Mouse (Mus musculus) left cerebral cortex, postnatal 10 days (tissue): ENCODE results near the gene Siae. TPM values are rescaled to one million over a fixed set of nuclear protein-coding genes. Genes with fewer than 3 reads are reported as not detected.

ENCODE experiments used
- DNase-seq, 2 experiments: peaks; one replicate each; pipeline ENCODE4 v3.0.0; 2021 to 2022; ENCODE audit warnings: low spot score in 2 of 2, mixed read lengths in 1 of 2; ENCODE audit errors: extremely low spot score in 1 of 2
- intact Hi-C: fragments of 180-260 bp; cut with DNase I; formaldehyde crosslinking; loops from one replicate; pipeline ENCODE4 v1.15.1; 2025
- total RNA-seq, 2 experiments: library from RNA; stranded (reverse); gene quantifications; 2 replicates each; pipeline ENCODE4 v1.2.3; 2021

Gene Siae
- total RNA-seq, 2 experiments from 2014 or later: 13.6 to 16.3 TPM

DNA sequence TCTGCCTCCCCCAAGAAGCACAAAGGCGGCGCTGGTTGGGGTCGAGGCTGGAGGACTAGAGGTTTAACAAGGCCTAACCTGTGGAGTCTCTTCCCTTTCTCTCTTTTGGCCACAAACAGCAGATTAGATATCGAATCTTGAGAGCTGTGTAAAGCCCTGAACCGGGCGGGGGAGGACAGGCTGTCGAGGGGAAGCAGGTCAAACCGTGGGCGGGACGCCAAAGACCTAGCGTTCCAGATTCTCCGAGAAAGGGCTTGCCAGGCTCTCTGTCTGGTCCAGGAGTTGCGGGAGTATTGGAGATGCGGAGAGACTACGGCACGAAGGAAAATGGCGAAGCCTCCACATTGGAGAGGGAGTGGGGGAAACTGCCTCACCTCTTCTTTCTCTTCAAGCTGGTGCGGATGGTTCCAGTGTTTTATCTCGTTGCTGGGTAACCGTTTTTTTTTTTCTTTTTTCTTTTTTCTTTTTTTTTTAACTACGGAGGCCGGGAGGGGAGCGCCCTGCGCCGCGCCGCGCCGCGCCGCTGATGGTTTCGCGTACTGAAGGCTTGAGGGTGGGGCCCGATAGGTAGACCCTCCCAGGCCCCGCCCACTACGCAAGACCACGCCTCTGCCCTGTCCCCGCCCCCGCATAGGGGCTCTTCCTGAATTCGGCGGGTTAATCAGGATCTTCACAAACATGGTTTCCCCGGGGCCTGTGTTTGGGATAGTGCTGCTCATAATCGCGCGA lies 57.8 kb downstream of the Siae start, which contains the start of gene Spa17:
Gene Spa17 (minus strand): TSS at position 541 of the 729 bp plus-strand sequence.
- peak; percentile 82 to 92 for DNase-seq
- intact Hi-C loops: loop anchor here (2.0 to 10.0 kb wide), 3 partner anchors 46 to 179 kb away; partner anchors contain the start of gene Robo3

DNA sequence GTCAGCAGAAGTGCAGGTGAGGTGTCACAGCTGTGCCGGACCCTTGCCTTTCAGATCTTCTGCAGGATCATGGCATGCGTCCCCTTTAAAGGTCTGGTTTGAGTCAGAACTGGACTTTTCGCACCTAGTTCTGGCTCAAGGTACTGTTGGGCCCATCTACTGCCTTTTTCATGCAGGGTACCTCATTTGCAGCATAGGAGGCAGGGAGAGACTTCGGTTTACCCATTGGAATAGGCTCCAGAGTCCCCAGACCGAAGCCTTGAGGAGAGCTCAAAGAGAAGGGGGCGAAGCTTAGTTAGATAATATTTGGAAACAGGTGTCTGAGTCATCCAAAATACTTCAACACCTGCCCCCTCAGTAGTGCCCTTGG lies 58.4 kb downstream of the Siae start:
- intact Hi-C loops: loop anchor here (2.0 to 10.0 kb wide), 3 partner anchors 47 to 179 kb away; partner anchors contain the start of gene Robo3
- DNase-seq: no peak

DNA sequence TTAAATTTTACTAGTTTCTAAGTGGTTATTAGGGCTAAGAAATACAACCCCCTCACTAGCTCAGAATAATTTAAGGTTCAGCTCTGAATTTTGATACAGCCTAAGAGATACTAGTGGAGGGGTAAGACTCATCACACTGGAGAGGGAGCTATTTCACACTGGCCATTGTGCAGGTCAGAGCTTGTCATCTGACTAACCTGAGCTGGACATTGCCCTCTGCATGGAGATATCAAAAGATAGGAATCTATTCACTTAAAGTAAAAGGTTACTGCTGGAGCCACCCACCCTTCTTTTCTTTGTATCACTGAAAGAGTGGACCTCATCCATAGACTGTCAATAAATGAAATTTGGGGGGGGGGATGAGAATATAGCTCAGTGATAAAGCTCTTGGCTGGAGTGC lies 58.8 kb downstream of the Siae start:
- DNase-seq: no peak

DNA sequence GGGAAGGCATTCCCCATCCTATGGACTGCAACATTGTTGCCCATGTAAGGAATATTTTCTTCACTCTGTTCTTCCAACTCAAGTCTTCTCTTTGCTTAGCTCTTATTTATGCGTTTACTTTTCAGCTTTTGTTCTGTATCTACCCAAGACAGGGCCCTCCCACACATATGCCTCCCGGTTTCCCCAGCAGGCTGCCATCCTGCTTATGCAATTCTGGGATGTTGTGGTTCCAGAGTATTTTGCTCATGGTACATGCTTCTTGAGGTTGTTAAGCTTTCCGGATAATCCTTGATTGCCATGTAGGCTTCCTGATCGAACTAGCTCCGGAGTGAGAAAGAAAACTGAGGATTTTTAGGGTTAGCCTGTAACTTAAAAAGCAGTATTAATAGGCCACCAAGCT lies 59.7 kb downstream of the Siae start:
- no peak for DNase-seq
- intact Hi-C loops: loop anchor here (10.0 kb wide), 1 partner anchor 180 kb away; the partner anchor contains the start of gene Robo3

More for the DNA sequence above, 58.8 kb downstream of the Siae start:
- intact Hi-C loops: loop anchor here (5.0 to 10.0 kb wide), 2 partner anchors 47 to 180 kb away; partner anchors contain the start of gene Robo3

DNA sequence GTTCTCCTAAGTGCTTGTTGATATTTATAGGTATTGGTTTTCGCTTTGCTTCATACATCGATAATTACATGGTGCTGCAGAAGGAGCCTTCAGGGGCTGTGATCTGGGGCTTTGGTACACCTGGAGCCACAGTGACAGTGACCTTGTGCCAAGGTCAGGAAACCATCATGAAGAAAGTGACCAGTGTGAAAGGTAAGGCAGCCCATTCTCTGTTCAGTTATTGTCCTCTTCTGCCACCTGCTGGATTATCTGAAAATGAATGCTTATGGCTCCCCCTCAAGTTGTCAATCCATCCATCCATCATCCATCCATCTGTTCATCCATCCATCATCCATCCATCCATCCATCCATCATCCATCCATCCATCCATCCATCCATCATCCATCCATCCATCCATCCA lies 61.3 kb downstream of the Siae start:
- intact Hi-C loops: loop anchor here (2.0 to 10.0 kb wide), 2 partner anchors 160 to 182 kb away; partner anchors contain the start of gene Robo3
- no peak for DNase-seq

DNA sequence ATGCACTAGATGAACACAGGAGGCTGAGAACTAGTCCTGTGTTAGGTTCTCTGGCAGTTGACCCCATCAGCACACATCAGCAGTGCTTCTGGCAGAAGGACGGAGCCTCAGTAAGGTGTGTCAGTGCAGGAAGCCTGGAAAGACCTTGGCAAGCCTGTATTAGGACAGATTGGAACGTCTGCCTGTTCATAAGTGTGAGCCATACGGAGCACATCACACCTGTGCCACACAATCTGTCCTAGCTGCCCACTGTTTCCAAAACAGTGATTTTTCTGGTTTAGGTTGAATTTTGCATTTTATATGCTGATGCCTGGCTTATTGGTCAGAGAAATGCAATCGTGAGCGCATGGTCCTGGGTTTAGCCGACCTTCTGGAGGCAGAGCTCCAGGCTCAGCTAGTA lies 65.8 kb downstream of the Siae start:
- intact Hi-C loops: loop anchor here (10.0 kb wide), 1 partner anchor 314 kb away; no protein-coding TSS in a partner anchor
- no peak for DNase-seq

DNA sequence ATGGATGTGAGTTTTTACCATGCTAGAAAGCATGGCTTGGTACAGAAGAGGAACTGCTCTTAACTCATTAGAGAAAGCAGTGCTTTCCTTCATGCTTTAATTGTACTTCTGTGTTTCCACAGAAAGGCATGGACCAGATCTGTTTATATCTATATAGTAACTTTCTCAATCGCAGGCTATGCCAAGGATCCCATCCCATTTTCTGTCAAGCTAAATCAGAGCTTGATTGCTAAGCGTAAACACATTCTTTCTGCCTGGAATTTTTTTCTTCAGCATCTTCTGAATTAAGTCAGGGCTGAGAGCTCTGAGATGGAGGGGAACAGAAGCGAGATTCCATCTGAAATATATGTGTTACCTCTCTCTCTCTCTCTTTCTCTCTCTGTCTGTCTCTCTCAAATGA lies 68.5 kb downstream of the Siae start:
- no peak for DNase-seq
- intact Hi-C loops: loop anchor here (10.0 kb wide), 1 partner anchor 311 kb away; no protein-coding TSS in a partner anchor

DNA sequence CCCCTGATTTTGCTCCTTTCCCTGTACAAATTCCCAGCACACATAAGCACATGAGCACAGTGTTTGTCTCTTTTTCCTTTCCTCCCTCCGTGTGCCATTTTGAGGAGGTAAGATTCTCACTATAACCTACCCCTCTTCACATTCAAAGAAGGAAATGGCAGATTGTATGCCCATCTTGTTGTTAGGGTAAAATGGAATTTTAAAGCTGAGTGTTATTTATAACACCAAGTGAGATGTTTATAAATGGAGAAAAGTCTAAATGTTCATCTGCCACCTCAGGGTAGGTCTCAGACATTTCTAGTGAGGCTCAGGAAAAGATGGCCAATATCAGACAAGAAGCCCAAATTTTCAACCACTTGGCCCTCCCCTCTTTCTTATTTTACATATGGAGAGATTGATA lies 69.0 kb downstream of the Siae start:
- intact Hi-C loops: loop anchor here (10.0 kb wide), 1 partner anchor 310 kb away; no protein-coding TSS in a partner anchor
- DNase-seq: no peak

DNA sequence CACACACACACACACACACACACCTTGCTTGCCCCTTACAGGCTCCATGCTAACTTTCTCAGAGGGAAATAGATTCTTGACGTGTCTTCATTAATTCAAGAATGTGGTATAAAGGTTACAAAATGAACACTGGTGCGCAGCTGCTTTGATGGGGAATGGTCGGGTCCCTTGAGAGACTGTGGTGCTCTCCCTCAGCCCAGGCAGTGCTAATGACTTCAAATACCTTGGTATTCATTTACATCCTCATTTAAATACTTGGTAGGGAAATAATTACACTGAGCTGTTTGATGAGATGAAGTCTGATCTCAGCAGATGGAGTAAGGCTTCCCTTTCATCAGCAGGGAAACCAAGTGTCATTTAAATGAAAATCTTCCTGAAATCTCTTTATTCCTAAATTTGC lies 69.6 kb downstream of the Siae start:
- DNase-seq: no peak
- intact Hi-C loops: loop anchor here (10.0 kb wide), 1 partner anchor 310 kb away; no protein-coding TSS in a partner anchor

DNA sequence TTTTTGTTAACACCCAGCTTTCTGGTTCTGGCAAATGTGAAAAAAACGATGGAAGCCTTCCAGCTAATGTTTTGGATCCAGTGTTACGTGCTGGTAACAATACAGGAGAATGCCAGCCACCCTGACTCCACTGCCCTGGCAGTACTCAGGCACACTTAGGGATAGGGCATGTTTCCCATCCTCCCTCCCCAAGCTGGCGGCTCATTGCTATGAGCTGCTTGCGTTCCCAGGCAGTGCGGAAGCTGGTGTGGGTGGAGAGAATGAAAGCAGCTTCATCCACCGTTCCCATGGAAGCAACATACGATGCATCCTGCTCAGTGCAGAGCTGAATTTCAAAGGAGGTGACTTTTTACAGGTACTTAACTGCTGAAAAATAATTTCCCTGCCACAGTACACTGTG lies 70.1 kb downstream of the Siae start:
- intact Hi-C loops: loop anchor here (10.0 kb wide), 1 partner anchor 309 kb away; no protein-coding TSS in a partner anchor
- DNase-seq: peak; percentile 74 to 85

DNA sequence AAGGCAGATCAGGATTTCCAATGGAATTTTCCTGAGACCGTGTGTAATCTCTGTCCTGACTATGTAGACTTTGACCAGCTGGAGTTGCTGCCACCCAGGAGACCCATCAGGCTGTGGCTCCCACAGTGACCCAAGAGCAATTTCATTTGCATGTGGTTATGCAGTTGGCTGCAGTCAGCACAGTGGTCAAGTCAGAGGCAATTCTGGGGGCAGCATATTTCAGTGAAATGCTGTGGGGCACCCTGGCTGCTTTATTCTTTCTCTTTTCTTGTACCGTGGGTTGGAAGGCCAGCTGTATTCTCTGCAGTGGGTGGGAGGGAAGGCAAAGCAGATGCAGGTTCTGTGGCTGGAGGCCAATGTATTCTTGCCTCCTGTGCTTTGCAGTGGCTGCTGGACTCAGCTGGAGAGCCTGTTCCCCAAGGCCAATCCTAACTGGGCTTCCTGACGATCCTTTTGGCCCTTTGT lies 70.6 kb downstream of the Siae start:
- DNase-seq: peak in 1 of 2 experiments; percentile 70
- intact Hi-C loops: loop anchor here (10.0 kb wide), 1 partner anchor 309 kb away; no protein-coding TSS in a partner anchor

DNA sequence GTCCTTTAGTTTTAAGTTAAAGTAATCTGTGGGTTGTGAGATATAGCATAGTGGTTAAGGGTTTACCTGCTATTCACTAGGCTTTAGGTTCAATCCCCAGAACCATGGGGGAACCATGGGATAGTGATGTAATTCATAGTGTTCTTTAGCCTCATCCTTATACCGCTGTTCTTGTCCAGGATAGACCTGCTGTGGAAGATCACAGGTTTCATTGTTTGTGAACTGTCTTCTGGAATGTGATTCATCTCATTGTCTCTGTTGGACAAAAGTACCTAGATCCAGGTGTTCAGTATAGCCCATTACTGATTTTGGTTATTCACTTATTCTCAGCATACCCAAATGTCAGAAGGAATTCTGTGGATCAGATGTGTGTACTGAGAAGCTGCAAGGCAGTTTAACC lies 71.8 kb downstream of the Siae start:
- intact Hi-C loops: loop anchor here (10.0 kb wide), 1 partner anchor 308 kb away; no protein-coding TSS in a partner anchor
- no peak for DNase-seq

DNA sequence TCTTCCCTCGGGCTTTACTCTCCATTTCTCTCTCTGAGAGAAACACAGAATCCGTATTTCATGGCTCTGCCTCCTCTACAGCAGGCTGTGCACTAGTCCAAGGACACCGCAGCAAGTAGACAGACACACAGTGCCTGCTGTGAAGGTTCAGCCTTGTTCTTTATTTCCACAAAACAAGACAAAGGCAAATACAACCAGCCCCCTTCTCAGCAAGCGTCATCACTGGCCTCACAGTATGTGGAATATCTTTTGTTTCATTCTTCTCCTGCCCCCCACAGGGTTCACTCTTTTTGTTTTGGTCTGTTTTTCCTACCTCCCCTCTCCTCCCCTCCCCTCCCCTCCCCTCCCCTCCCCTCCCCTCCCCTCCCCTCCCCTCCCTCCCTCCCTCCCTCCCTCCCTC lies 73.1 kb downstream of the Siae start:
- intact Hi-C loops: loop anchor here (10.0 kb wide), 1 partner anchor 306 kb away; no protein-coding TSS in a partner anchor
- no peak for DNase-seq

DNA sequence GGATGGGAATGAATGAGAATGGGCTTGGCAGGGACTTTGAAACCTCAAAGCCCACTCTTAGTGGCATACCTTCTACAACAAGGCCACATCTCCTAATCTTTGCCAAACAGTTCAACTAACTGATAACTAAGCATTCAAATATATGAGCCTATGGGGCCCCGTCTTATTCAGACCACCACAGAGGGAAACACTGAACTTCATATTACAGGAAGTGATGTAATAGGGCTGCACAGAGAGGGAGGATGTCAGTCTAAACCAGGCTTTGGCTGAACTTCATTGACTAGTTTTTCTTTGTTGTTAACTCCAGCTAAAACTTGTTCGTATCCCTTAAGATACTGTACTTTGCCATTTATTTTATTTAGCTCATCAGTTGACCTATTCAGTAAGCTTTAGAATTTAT lies 74.4 kb downstream of the Siae start:
- DNase-seq: no peak
- intact Hi-C loops: loop anchor here (10.0 kb wide), 1 partner anchor 305 kb away; no protein-coding TSS in a partner anchor

DNA sequence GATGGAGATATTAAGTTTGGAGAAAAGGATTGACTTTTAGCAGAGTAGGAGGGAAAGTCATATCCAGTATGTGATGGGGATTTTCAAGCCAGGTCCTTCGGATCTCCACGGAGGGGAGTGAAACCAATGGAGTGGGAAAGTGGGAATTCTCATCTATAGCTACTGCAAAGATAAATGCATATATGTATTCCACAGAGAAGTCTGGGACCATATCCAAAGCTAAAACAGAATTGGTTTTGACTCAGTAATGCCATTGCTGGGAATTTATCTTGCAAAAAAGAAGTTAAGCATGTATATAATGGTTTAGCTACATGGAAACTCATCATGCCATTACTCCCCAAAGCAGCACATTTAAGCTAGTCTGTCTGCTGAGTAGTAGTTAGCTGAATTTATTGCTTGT lies 76.8 kb downstream of the Siae start:
- intact Hi-C loops: no loop called here

DNA sequence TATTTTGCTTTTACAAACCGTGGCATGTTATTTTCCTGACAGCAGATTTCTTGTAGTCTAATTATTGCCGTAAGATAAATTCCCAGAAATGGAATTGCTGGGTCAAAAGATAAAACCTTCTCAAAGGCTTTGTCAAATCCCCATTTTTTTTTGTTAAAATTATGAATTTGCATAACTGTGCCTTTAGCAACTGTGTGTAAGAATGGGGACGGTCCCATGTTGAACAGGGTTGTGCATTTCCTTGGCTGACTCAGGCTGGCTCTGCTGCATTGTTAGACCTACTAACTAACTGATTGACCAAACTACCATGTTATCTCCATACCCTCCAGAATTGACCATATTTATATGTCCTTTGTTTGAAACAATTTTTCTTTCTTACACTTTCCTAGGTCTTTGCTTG lies 78.8 kb downstream of the Siae start:
- no peak for DNase-seq
- intact Hi-C loops: no loop called here

More for the DNA sequence above, 76.8 kb downstream of the Siae start:
- no peak for DNase-seq

DNA sequence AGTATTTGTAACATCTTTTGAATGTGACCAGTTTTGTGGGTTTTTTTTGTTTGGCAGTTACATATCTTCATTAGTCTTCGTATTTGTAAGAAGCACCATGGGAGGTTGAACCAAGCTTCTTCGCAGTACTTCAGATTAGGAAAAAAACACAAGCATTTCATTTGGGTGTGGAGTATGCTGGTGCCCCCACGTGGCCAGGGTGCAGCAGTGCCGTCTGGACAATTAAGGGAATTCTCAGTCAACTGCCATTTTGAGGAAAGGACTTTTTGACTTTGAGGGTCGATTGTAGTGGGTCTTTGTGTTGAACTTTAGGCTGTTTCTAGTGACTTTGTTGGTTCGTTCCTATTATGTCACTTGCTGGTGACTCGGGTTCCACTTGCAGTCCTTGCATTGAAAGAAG lies 80.8 kb downstream of the Siae start:
- DNase-seq: peak in 1 of 2 experiments; percentile 68
- intact Hi-C loops: no loop called here

DNA sequence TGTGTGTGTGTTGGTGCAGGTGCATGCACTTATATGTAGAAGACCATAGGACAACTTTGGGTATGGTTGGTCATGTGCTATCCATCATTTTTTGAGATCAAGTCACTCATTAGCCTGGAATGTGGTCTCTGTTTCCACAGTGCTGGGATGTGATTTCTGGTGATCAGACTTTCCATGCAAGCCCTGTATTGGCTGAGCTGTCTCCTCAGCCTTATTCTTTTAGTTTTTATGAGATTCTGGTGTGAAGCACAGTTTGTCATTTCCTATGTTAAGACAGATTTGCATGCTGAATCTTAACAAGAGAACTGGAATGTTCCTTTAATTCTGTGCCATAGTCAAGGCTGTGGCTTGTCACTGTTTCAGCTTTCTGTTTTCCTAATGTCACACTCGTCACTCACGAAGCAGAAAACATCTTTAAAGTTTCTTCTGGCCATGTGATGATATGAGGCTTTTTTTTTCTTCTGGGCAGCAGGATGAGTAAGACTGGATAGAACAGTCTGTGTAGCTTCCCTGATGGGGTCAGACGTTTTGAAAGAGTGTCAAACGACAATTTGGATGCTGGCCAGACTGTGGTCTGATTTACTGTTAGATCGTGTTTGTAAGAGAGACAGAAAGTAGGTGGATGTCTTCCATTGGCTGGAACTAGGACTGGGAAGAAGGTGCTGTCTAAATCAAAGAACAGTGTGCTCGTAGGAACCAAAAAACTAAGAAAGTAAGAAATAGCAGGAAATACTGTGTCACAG lies 81.5 kb downstream of the Siae start:
- intact Hi-C loops: no loop called here
- no peak for DNase-seq

DNA sequence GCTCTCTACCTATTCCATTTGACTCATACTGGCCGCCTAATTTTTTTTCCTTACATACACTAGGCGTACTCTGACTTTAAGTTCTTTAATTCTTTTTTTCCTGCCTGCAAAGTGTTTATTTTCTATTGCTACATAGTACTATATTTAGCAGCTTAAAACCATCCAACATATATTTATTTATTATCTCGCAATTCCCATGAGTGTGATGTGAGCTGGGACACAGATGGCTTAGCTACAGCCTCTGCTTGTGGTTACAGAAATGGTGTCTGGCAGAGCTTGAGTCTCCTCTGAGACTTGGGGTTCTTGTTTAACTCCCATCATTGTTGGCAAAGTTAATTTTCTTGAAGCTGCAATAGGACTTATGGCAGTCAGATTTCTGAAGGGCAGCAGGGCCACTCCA lies 83.2 kb downstream of the Siae start:
- no peak for DNase-seq
- intact Hi-C loops: no loop called here
